Mouse (Mus musculus): ENCODE results near the gene Gpr55. TPM values are rescaled to one million over a fixed set of nuclear protein-coding genes. Genes with fewer than 3 reads are reported as not detected.

Gene Gpr55
- 0.27 TPM for polyA plus RNA-seq (2014; fragmentation: Illumina TruSeq; extraction: RNeasy Lipid Tissue Mini Kit (QIAGEN cat#74804); ENCODE audit: low read depth, low replicate concordance)

DNA sequence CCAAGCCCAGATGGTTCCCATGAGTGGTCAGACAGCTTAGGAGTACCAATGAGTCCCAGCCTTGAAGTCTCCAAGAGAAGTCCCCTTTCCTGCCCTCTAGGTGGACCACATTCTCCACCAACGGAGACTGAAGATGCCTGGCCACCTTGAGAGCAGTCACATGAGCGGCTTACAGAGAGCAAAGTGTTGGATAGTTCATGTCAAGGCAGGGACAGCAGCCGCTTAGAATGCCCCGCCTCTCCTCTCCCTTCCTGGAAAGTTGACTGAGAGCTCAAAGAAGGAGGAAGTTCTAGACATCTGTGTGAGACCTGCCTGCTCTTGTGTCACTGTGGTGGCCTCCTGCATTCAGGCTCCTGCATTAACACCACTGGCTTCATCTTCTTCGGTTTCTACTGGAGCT is at the start of gene Gpr55:
Gene Gpr55 (minus strand): TSS at position 135 of the 400 bp plus-strand sequence.

DNA sequence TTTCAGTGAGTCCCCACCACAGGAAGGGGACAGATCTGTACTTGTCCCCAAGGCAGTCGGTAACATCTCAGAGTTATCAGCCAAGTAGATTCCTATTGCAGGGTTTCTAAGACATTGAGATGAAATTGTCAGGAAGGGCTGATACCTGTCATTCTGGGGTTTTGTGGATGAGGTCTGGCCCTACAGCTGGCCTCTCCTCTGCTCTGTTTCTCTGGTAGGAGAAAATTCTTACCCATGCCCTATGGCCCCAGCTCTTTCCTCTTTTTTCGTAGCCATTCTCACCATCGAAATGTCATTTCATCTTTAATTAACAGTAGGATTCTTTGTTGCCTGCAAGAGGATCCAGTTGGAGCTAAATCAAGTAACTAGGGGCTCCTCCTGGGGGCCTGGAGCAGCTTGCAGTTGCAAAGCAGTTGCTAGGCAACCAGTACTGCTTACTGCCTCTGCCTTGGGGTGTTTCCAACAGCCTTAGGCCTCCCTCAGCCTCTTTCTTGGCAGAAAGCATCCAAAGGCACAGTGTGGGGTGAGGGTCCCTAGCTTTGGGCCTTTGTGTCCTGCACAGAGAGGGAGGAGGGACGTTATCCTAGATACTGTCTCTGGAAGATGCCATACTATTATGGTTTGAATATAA is 32.6 kb downstream of the Gpr55 start, which contains the start of gene 4933407L21Rik:
Gene 4933407L21Rik (plus strand): TSS at position 427 of the 631 bp plus-strand sequence.

DNA sequence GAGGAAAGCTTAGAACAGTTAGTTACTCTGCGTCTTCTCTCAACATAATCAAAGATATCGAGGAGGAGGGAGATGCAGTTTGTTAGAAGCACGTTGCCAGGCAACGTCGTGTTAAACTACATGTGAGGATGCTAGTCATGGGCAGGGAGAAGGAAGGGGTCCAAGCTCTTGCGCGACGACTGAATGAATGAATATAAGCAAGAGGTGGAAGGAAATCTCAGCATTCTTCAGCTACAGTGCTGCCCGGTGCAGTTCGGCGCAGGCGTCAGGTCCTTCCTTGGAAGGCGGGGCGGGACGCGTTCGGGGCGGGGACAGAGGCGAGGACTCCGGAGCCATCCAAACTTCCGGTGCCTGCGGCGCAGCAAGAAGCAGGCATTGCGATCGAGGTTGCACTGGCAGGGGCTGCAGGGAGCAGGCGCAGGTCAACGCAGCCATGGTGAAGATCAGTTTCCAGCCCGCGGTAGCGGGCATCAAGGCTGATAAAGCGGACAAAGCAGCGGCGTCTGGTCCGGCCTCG is 66.5 kb downstream of the Gpr55 start, which contains the start of gene Itm2c:
Gene Itm2c (plus strand): TSS at position 51 of the 517 bp plus-strand sequence.

Other genes with a start within 250 kb of the Gpr55 start
- 2.9 TPM for gene A630001G21Rik, start 182.4 kb downstream of the Gpr55 start, polyA plus RNA-seq (2014; fragmentation: Illumina TruSeq; extraction: RNeasy Lipid Tissue Mini Kit (QIAGEN cat#74804); ENCODE audit: low read depth, low replicate concordance)
- gene Cab39, start 167.6 kb downstream of the Gpr55 start, polyA plus RNA-seq (2014; fragmentation: Illumina TruSeq; extraction: RNeasy Lipid Tissue Mini Kit (QIAGEN cat#74804); ENCODE audit: low read depth, low replicate concordance) = 77.5 TPM
- gene Itm2c, start 66.7 kb downstream of the Gpr55 start, polyA plus RNA-seq (2014; fragmentation: Illumina TruSeq; extraction: RNeasy Lipid Tissue Mini Kit (QIAGEN cat#74804); ENCODE audit: low read depth, low replicate concordance) = 257 TPM
- gene 4933407L21Rik, start 32.5 kb downstream of the Gpr55 start, polyA plus RNA-seq (2014; fragmentation: Illumina TruSeq; extraction: RNeasy Lipid Tissue Mini Kit (QIAGEN cat#74804); ENCODE audit: low read depth, low replicate concordance) = 0.83 TPM
- gene Spata3, start 55.8 kb upstream of the Gpr55 start, polyA plus RNA-seq (2014; fragmentation: Illumina TruSeq; extraction: RNeasy Lipid Tissue Mini Kit (QIAGEN cat#74804); ENCODE audit: low read depth, low replicate concordance) = 41.5 TPM
- gene 2810459M11Rik, start 84.9 kb upstream of the Gpr55 start, polyA plus RNA-seq (2014; fragmentation: Illumina TruSeq; extraction: RNeasy Lipid Tissue Mini Kit (QIAGEN cat#74804); ENCODE audit: low read depth, low replicate concordance) = 42.1 TPM
- gene Psmd1, start 103.4 kb upstream of the Gpr55 start, polyA plus RNA-seq (2014; fragmentation: Illumina TruSeq; extraction: RNeasy Lipid Tissue Mini Kit (QIAGEN cat#74804); ENCODE audit: low read depth, low replicate concordance) = 83.1 TPM
- 0.14 TPM for gene Htr2b, start 151.0 kb upstream of the Gpr55 start, polyA plus RNA-seq (2014; fragmentation: Illumina TruSeq; extraction: RNeasy Lipid Tissue Mini Kit (QIAGEN cat#74804); ENCODE audit: low read depth, low replicate concordance)
- gene Gm21972, start 172.6 kb upstream of the Gpr55 start, polyA plus RNA-seq (2014; fragmentation: Illumina TruSeq; extraction: RNeasy Lipid Tissue Mini Kit (QIAGEN cat#74804); ENCODE audit: low read depth, low replicate concordance) = not detected
- 10.4 TPM for gene Armc9, start 193.8 kb upstream of the Gpr55 start, polyA plus RNA-seq (2014; fragmentation: Illumina TruSeq; extraction: RNeasy Lipid Tissue Mini Kit (QIAGEN cat#74804); ENCODE audit: low read depth, low replicate concordance)

Measured in adipose tissue, adult 10 weeks (tissue).